Mouse (Mus musculus): ENCODE measurements around the gene Gm17349. TPM values are rescaled to one million over a fixed set of nuclear protein-coding genes. Genes with fewer than 3 reads are reported as not detected.

The Gm17349 gene
- total RNA-seq, 1 experiment, result 2.5 TPM

DNA sequence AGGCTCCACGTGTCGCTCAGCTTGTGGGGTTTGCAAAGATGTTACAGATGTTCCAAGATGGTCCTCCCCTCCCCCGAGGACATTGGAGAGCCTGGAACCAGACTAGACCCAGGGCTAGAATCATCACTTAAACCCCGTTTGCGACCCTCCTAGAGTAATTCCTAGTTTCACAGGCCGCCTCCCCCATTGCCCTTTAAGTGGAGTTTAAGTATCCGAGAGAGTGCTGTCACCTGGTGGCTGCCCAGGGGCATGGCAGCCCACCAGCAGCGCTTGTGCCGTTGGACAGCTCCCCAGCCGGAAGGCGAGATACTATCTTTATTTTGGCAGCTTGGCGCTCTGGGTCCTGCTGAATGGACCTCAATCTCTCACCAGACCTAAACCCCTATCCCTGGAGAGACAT lies 36.4 kb downstream of the Gm17349 start:
- in situ Hi-C loops (cut with MboI; ENCODE audit: low sequenced_read_pairs in 2 of 2, unreplicated experiment in 2 of 2), result no loop called here
- peaks cover 2 to 22% of the 10 kb centered on the region in 2 experiments; a peak in 2 of 4 replicates for H3K4me1 ChIP-seq (ENCODE audit: control insufficient read depth in 2 of 2, insufficient read depth in 2 of 2, low read length in 2 of 2, poor library complexity in 1 of 2)
- no peak for DNase-seq (ENCODE audit: low read depth, low spot score)

DNA sequence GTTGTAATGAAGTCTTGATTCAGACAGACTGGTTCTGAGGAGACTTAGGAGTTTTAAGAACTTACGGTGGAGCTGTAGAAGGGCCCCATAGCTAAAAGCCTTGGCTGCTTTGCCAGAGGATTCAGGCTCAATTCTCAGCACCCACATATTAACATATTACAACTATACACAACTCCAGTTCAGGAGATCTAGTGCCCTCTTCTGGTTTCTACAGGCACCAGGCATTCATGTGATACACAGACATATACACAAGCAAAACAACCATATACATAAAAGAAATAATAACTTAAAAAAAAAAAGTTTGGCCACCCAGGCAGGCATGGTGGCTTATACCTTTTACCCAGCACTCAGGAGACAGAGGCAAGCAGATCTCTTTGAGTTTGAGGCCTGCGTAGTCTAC lies 37.7 kb downstream of the Gm17349 start:
- TF ChIP-seq CHD2 (IDR thresholded peaks at IDR 0.05; ENCODE audit: low read depth, low read length), result no peak
- no peak for TF ChIP-seq MAFK (IDR thresholded peaks at IDR 0.05; ENCODE audit: insufficient read depth, low read depth, low read length)
- no peak for TF ChIP-seq HCFC1 (IDR thresholded peaks at IDR 0.05; ENCODE audit: borderline replicate concordance, insufficient read depth, low read length)
- no peak for TF ChIP-seq ZC3H11A (IDR thresholded peaks at IDR 0.05; ENCODE audit: borderline replicate concordance, low read depth, low read length)
- TF ChIP-seq ZNF384 (IDR thresholded peaks at IDR 0.05; ENCODE audit: low read depth, low read length), result no peak
- in situ Hi-C loops (cut with MboI; ENCODE audit: low sequenced_read_pairs in 2 of 2, unreplicated experiment in 2 of 2), result no loop called here
- DNase-seq (ENCODE audit: low read depth, low spot score), result no peak
- Histone ChIP-seq H3K9me3 (ENCODE audit: control insufficient read depth, insufficient read depth, low read depth, low read length) (no peaks in the 10 kb centered on the region), H3K36me3 (ENCODE audit: control insufficient read depth, insufficient read depth, low read length, poor library complexity, severe bottlenecking) (no peaks in the 10 kb centered on the region), H3K4me3 (ENCODE audit: insufficient read depth in 1 of 2, low read depth in 1 of 2, low read length in 2 of 2, poor library complexity in 1 of 2, severe bottlenecking in 1 of 2) (no peak overlapping the region), H3K27ac (ENCODE audit: insufficient read depth, low read depth, low read length, poor library complexity, severe bottlenecking) (no peak overlapping the region), H3K9ac (ENCODE audit: insufficient read depth, low read depth, low read length, poor library complexity, severe bottlenecking) (no peak overlapping the region), H3K4me1 (ENCODE audit: control insufficient read depth in 2 of 2, insufficient read depth in 2 of 2, low read length in 2 of 2, poor library complexity in 1 of 2) (peaks cover 2 to 23% of the 10 kb centered on the region in 2 experiments; a peak in 2 of 4 replicates)

More for the DNA sequence above, 36.4 kb downstream of the Gm17349 start:
- no peak for TF ChIP-seq HCFC1 (IDR thresholded peaks at IDR 0.05; ENCODE audit: borderline replicate concordance, insufficient read depth, low read length)
- TF ChIP-seq MAFK (IDR thresholded peaks at IDR 0.05; ENCODE audit: insufficient read depth, low read depth, low read length), result no peak
- TF ChIP-seq CHD2 (IDR thresholded peaks at IDR 0.05; ENCODE audit: low read depth, low read length), result no peak
- TF ChIP-seq ZNF384 (IDR thresholded peaks at IDR 0.05; ENCODE audit: low read depth, low read length), result no peak
- TF ChIP-seq ZC3H11A (IDR thresholded peaks at IDR 0.05; ENCODE audit: borderline replicate concordance, low read depth, low read length), result peak; percentile 54; the same call in 1 of the 2 replicates
- Histone ChIP-seq H3K36me3 (ENCODE audit: control insufficient read depth, insufficient read depth, low read length, poor library complexity, severe bottlenecking) (no peaks in the 10 kb centered on the region), H3K9me3 (ENCODE audit: control insufficient read depth, insufficient read depth, low read depth, low read length) (no peaks in the 10 kb centered on the region), H3K9ac (ENCODE audit: insufficient read depth, low read depth, low read length, poor library complexity, severe bottlenecking) (no peak overlapping the region; the same call in 1 of the 2 replicates), H3K4me3 (ENCODE audit: insufficient read depth in 1 of 2, low read depth in 1 of 2, low read length in 2 of 2, poor library complexity in 1 of 2, severe bottlenecking in 1 of 2) (no peak overlapping the region), H3K27ac (ENCODE audit: insufficient read depth, low read depth, low read length, poor library complexity, severe bottlenecking) (no peak overlapping the region)

DNA sequence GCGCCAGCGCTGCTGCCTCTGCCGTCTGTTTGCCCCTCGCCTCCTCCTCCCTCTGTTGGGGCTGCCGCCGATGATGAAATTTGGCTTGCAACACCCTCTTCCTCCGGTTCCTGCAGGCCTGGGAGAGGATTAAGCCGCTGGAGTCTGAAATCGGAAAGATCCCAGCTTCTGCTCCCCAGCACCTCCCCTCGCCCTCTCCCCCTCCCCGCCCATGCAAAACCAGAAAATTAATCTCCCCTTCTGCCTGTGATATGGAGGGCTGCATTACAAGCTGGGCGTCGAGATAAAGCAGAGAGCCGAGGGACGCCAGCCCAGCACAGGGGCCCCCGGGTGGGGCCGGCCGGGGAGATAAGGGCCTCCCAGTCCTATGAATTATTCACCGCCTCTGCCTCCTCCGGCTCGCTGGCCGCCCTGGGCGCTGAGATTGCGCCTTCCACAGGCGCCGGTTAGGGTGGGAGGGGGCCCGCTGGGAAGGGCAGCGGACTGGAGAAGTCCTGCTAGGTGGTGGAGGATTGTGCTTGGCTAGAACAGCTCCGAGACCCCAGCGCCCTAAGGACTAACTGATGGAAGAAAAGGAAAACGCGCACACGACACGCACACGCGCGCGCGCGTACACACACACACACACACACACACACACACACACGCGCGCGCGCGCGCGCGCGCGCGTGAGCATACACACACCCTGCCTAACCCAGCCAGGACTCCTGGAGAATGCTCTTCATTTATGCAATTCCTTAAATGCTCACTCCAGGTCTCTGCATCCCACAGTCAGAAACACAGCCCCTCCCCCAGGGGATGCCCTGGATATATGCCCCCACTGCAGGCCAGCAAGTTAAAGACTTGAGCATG lies 40.5 kb downstream of the Gm17349 start:
- TF ChIP-seq CHD2 (IDR thresholded peaks at IDR 0.05; ENCODE audit: low read depth, low read length), result no peak
- TF ChIP-seq HCFC1 (IDR thresholded peaks at IDR 0.05; ENCODE audit: borderline replicate concordance, insufficient read depth, low read length), result no peak
- TF ChIP-seq ZC3H11A (IDR thresholded peaks at IDR 0.05; ENCODE audit: borderline replicate concordance, low read depth, low read length), result no peak
- TF ChIP-seq MAFK (IDR thresholded peaks at IDR 0.05; ENCODE audit: insufficient read depth, low read depth, low read length), result no peak
- no peak for TF ChIP-seq ZNF384 (IDR thresholded peaks at IDR 0.05; ENCODE audit: low read depth, low read length)
- H3K9ac ChIP-seq (ENCODE audit: insufficient read depth, low read depth, low read length, poor library complexity, severe bottlenecking), result peak overlapping the region; percentile 13
- peak overlapping the region; percentile 39 to 55; a peak in 3 of 4 replicates for H3K4me3 ChIP-seq (ENCODE audit: insufficient read depth in 1 of 2, low read depth in 1 of 2, low read length in 2 of 2, poor library complexity in 1 of 2, severe bottlenecking in 1 of 2)
- H3K9me3 ChIP-seq (ENCODE audit: control insufficient read depth, insufficient read depth, low read depth, low read length), result no peaks in the 10 kb centered on the region
- no peaks in the 10 kb centered on the region for H3K36me3 ChIP-seq (ENCODE audit: control insufficient read depth, insufficient read depth, low read length, poor library complexity, severe bottlenecking)
- no peak for DNase-seq (ENCODE audit: low read depth, low spot score)
- in situ Hi-C loops (cut with MboI; ENCODE audit: low sequenced_read_pairs in 2 of 2, unreplicated experiment in 2 of 2), result no loop called here
- H3K4me1 ChIP-seq (ENCODE audit: control insufficient read depth in 2 of 2, insufficient read depth in 2 of 2, low read length in 2 of 2, poor library complexity in 1 of 2), result peaks cover 2 to 17% of the 10 kb centered on the region in 2 experiments; a peak in 2 of 4 replicates
- no peak overlapping the region for H3K27ac ChIP-seq (ENCODE audit: insufficient read depth, low read depth, low read length, poor library complexity, severe bottlenecking)

DNA sequence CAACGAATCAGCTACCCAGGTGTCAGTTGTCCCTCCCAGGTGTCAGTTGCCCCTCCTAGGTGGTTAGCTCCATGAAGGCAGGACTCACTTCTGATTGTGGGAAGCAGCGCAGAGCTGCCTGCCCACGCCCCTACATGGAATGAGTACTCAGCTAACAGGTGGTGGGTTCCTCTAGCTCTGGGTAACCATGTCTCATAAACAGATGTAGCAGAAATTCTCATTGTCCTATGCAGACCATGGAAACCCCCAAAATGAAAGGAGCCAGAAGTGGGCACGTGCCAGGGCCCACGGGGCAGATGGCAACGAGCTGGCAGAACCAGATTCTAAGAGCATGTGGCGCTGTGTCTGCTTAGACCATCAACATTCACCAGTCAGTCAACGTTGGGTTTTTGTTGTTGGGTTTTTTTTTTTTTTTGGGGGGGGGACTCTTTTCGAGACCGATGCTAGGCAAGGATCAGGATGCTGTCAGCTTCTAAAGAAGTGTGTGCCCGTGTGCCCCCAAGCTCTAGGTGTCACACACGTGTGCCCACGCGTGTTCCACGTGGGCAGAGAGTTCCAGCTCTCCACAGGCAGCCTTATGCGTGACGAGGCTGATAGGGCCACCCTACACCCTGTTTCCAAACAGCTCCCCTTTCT lies 41.2 kb downstream of the Gm17349 start:
- no peak for DNase-seq (ENCODE audit: low read depth, low spot score)
- Histone ChIP-seq H3K4me3 (ENCODE audit: insufficient read depth in 1 of 2, low read depth in 1 of 2, low read length in 2 of 2, poor library complexity in 1 of 2, severe bottlenecking in 1 of 2) (peak overlapping the region; percentile 39 to 55; a peak in 3 of 4 replicates), H3K27ac (ENCODE audit: insufficient read depth, low read depth, low read length, poor library complexity, severe bottlenecking) (no peak overlapping the region), H3K36me3 (ENCODE audit: control insufficient read depth, insufficient read depth, low read length, poor library complexity, severe bottlenecking) (no peaks in the 10 kb centered on the region), H3K9ac (ENCODE audit: insufficient read depth, low read depth, low read length, poor library complexity, severe bottlenecking) (peak overlapping the region; percentile 13), H3K9me3 (ENCODE audit: control insufficient read depth, insufficient read depth, low read depth, low read length) (no peaks in the 10 kb centered on the region), H3K4me1 (ENCODE audit: control insufficient read depth in 2 of 2, insufficient read depth in 2 of 2, low read length in 2 of 2, poor library complexity in 1 of 2) (peaks cover 2 to 17% of the 10 kb centered on the region in 2 experiments; a peak in 2 of 4 replicates)
- in situ Hi-C loops (cut with MboI; ENCODE audit: low sequenced_read_pairs in 2 of 2, unreplicated experiment in 2 of 2), result no loop called here
- TF ChIP-seq ZC3H11A (IDR thresholded peaks at IDR 0.05; ENCODE audit: borderline replicate concordance, low read depth, low read length), result no peak
- TF ChIP-seq MAFK (IDR thresholded peaks at IDR 0.05; ENCODE audit: insufficient read depth, low read depth, low read length), result no peak
- no peak for TF ChIP-seq HCFC1 (IDR thresholded peaks at IDR 0.05; ENCODE audit: borderline replicate concordance, insufficient read depth, low read length)
- TF ChIP-seq CHD2 (IDR thresholded peaks at IDR 0.05; ENCODE audit: low read depth, low read length), result no peak
- no peak for TF ChIP-seq ZNF384 (IDR thresholded peaks at IDR 0.05; ENCODE audit: low read depth, low read length)
